Mouse (Mus musculus): ENCODE measurements at regions not wholly inside any gene's neighbourhood (a gene's known extent, or its start where the extent isn't known, plus 50 kb on each side); places are given as distances from the start of the nearest gene placed in this dataset.

DNA sequence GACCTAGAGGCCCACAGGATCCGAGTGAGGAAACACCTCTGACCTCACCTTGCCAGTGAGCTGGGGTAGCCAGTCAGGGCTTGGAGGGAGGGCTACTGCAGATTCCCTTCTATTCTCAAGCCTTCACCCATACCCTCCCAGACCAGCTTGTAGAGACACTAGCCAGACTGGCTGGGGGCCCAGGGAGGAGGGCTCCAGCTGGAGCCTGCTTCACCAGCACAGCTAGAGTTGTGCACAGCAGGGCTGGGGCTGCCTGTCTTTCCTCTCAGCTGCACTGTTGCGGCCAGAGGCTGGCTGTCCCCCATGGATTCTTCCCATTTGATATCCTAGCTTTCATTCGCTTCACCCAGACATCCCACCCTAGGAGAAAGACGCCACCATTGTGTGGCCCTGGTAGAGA, 165.0 kb upstream of the Sdk2 start:
- H3K27me3 ChIP-seq (ENCODE audit: control insufficient read depth, insufficient read depth, low read length), result no peaks in the 10 kb centered on the region
- H3K9me3 ChIP-seq (ENCODE audit: control insufficient read depth, low read length), result no peaks in the 10 kb centered on the region
- H3K36me3 ChIP-seq (ENCODE audit: control insufficient read depth, insufficient read depth, low read length), result no peaks in the 10 kb centered on the region
- DNase-seq (ENCODE audit: low spot score) (no peak), ATAC-seq (ENCODE audit: low FRiP score, low read depth) (no peak)
- H3K27ac ChIP-seq (replicated peaks; ENCODE audit: low read depth, low read length), result no peak overlapping the region
- no peak for TF ChIP-seq POLR2A (IDR thresholded peaks at IDR 0.05; ENCODE audit: borderline replicate concordance, extremely low read depth, insufficient read depth, insufficient read length)
- H3K9ac ChIP-seq (ENCODE audit: low read depth, low read length, severe bottlenecking), result no peak overlapping the region
- no peak overlapping the region for H3K4me2 ChIP-seq (replicated peaks; ENCODE audit: low read depth, low read length, severe bottlenecking)
- peaks cover 9% of the 10 kb centered on the region; the same call in 1 of the 2 replicates for H3K4me1 ChIP-seq (ENCODE audit: control insufficient read depth, insufficient read depth, low read length)
- WGBS, result 71% methylated on average over 4 of the region's 4 CpGs
- no peak overlapping the region for H3K4me3 ChIP-seq (replicated peaks; ENCODE audit: low read length)

DNA sequence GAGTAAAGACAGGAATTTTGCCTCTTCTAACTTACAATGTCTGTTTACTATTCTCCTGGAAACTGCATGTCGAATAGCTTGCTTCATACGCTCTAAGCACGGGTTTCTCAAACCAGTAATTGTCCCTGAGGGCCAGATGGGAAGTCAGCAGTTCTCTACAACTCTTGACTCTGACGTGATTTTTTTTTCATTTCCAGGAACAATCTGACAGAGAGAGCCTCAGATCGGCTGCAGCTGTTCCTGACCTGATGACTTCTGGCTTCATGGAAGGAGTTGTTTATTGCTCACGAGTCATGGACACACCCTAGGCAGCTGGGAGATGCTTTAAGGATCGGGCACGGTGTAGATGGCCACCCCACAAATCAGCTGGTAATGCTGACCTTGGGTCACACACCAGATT, 162.9 kb upstream of the Sdk2 start:
- Histone ChIP-seq H3K4me3 (replicated peaks; ENCODE audit: low read length) (no peak overlapping the region), H3K27ac (replicated peaks; ENCODE audit: low read depth, low read length) (0 out of 2 replicates have a peak overlapping the region, but pooled peaks have one; percentile 21), H3K9me3 (ENCODE audit: control insufficient read depth, low read length) (no peaks in the 10 kb centered on the region), H3K36me3 (ENCODE audit: control insufficient read depth, insufficient read depth, low read length) (no peaks in the 10 kb centered on the region), H3K4me1 (ENCODE audit: control insufficient read depth, insufficient read depth, low read length) (peaks cover 9% of the 10 kb centered on the region; the same call in 1 of the 2 replicates), H3K27me3 (ENCODE audit: control insufficient read depth, insufficient read depth, low read length) (no peaks in the 10 kb centered on the region), H3K9ac (ENCODE audit: low read depth, low read length, severe bottlenecking) (no peak overlapping the region), H3K4me2 (replicated peaks; ENCODE audit: low read depth, low read length, severe bottlenecking) (no peak overlapping the region)
- ATAC-seq (ENCODE audit: low FRiP score, low read depth) (peak; percentile 80), DNase-seq (ENCODE audit: low spot score) (peak; percentile 82)
- no peak for TF ChIP-seq POLR2A (IDR thresholded peaks at IDR 0.05; ENCODE audit: borderline replicate concordance, extremely low read depth, insufficient read depth, insufficient read length)
- WGBS, result 9% methylated on average over 8 of the region's 8 CpGs

DNA sequence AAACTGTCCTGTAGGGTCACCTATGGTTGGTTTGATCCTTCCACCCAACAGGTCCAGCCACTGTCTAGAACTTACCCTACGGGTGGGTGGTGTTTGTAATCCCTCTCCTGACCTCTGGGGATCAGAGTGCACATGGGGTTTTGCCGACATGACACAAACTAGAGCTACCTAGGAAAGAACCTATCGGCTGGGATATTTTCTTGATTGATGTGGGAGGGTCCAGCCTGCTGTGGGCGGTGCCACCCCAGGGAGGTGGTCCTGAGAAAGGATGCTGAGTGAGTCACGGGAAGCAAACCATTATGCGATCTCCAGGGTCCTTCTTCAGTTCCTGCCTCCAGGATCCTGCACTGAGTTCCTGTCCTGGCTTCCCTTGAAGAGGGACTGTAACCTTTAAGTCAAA, 162.3 kb upstream of the Sdk2 start:
- DNase-seq (ENCODE audit: low spot score), result no peak
- no peak overlapping the region for H3K4me3 ChIP-seq (replicated peaks; ENCODE audit: low read length)
- H3K27ac ChIP-seq (replicated peaks; ENCODE audit: low read depth, low read length), result no peak overlapping the region
- peaks cover 9% of the 10 kb centered on the region; the same call in 1 of the 2 replicates for H3K4me1 ChIP-seq (ENCODE audit: control insufficient read depth, insufficient read depth, low read length)
- H3K36me3 ChIP-seq (ENCODE audit: control insufficient read depth, insufficient read depth, low read length), result no peaks in the 10 kb centered on the region
- H3K9ac ChIP-seq (ENCODE audit: low read depth, low read length, severe bottlenecking), result no peak overlapping the region
- no peak overlapping the region for H3K4me2 ChIP-seq (replicated peaks; ENCODE audit: low read depth, low read length, severe bottlenecking)
- no peaks in the 10 kb centered on the region for H3K27me3 ChIP-seq (ENCODE audit: control insufficient read depth, insufficient read depth, low read length)
- WGBS, result 81% methylated on average over 6 of the region's 6 CpGs
- no peaks in the 10 kb centered on the region for H3K9me3 ChIP-seq (ENCODE audit: control insufficient read depth, low read length)
- ATAC-seq (ENCODE audit: low FRiP score, low read depth), result 0 out of 2 replicates have a peak, but pooled peaks have one; percentile 27
- TF ChIP-seq POLR2A (IDR thresholded peaks at IDR 0.05; ENCODE audit: borderline replicate concordance, extremely low read depth, insufficient read depth, insufficient read length), result no peak

DNA sequence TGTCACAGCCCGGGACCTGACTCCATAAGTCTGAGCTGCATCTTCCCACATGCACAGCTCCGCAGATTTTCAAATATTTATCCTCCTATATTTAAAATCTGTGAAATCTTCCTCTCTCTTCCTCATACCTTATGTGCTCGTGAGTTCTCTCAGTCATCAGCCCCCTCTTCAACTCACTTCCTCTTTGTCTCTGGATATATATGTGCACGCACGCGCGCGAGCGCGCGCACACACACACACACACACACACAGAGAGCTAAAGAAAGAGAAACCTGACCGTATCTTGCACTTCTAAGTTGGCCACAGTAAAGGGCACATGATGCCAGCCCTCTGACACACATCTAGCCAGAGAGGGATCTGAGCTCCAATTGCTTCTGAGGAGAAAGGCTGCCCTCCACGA, 159.7 kb upstream of the Sdk2 start:
- H3K9me3 ChIP-seq (ENCODE audit: control insufficient read depth, low read length), result no peaks in the 10 kb centered on the region; the same call in 1 of the 2 replicates
- H3K4me2 ChIP-seq (replicated peaks; ENCODE audit: low read depth, low read length, severe bottlenecking), result no peak overlapping the region
- H3K27ac ChIP-seq (replicated peaks; ENCODE audit: low read depth, low read length), result no peak overlapping the region
- TF ChIP-seq POLR2A (IDR thresholded peaks at IDR 0.05; ENCODE audit: borderline replicate concordance, extremely low read depth, insufficient read depth, insufficient read length), result no peak
- 86% methylated on average over 13 of the region's 13 CpGs for WGBS
- H3K36me3 ChIP-seq (ENCODE audit: control insufficient read depth, insufficient read depth, low read length), result no peaks in the 10 kb centered on the region
- DNase-seq (ENCODE audit: low spot score), result no peak
- no peaks in the 10 kb centered on the region for H3K27me3 ChIP-seq (ENCODE audit: control insufficient read depth, insufficient read depth, low read length)
- H3K4me3 ChIP-seq (replicated peaks; ENCODE audit: low read length), result no peak overlapping the region
- 0 out of 2 replicates have a peak, but pooled peaks cover 2% of the 10 kb centered on the region for H3K4me1 ChIP-seq (ENCODE audit: control insufficient read depth, insufficient read depth, low read length)
- no peak for ATAC-seq (ENCODE audit: low FRiP score, low read depth)
- no peak overlapping the region for H3K9ac ChIP-seq (ENCODE audit: low read depth, low read length, severe bottlenecking)

DNA sequence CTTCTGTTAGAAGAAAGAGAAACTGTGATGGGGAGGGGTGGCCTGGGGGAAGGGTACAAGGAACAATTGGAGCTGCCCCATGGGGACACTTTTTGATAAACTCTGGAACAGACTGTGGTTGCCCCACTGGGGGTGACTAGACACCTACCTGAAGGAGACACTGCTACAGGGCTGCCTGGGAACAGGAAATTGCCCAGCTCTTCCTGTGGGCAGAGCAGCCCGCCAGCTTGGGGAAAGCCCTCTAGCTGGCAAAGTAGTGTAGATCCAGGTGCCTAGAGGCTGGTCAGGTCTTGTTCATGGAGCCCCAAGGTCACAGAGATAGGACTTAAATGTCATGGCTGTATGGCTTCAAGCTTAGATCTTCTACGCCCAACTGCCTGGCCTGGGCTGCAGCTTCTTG, 157.9 kb upstream of the Sdk2 start:
- DNase-seq (ENCODE audit: low spot score) (no peak), ATAC-seq (ENCODE audit: low FRiP score, low read depth) (no peak)
- Histone ChIP-seq H3K9me3 (ENCODE audit: control insufficient read depth, low read length) (no peaks in the 10 kb centered on the region; the same call in 1 of the 2 replicates), H3K27ac (replicated peaks; ENCODE audit: low read depth, low read length) (no peak overlapping the region), H3K27me3 (ENCODE audit: control insufficient read depth, insufficient read depth, low read length) (no peaks in the 10 kb centered on the region), H3K4me3 (replicated peaks; ENCODE audit: low read length) (no peak overlapping the region), H3K9ac (ENCODE audit: low read depth, low read length, severe bottlenecking) (no peak overlapping the region), H3K4me2 (replicated peaks; ENCODE audit: low read depth, low read length, severe bottlenecking) (no peak overlapping the region), H3K36me3 (ENCODE audit: control insufficient read depth, insufficient read depth, low read length) (no peaks in the 10 kb centered on the region), H3K4me1 (ENCODE audit: control insufficient read depth, insufficient read depth, low read length) (0 out of 2 replicates have a peak, but pooled peaks cover 2% of the 10 kb centered on the region)
- WGBS, result 92% methylated on average over 2 of the region's 2 CpGs
- TF ChIP-seq POLR2A (IDR thresholded peaks at IDR 0.05; ENCODE audit: borderline replicate concordance, extremely low read depth, insufficient read depth, insufficient read length), result no peak

DNA sequence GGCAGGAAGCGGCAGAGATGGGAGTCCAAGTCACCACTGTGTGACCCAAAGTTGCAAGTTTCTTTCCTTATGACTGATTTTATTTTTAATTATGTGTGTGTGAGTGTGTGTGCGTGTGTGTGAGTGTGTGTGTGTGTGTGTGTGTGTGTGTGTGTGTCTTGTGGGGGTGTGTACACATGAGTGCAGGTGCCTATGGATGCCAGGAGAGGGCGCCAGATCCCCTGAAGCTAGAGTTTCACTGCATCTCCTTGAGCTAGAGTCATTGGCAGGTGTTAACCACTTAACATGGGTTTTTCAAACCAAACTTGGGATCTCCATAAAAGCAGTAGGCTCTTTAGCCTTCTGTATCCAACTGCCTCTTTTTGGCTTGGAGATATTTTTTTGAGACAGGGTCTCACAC, 156.2 kb upstream of the Sdk2 start:
- H3K9me3 ChIP-seq (ENCODE audit: control insufficient read depth, low read length), result no peaks in the 10 kb centered on the region; the same call in 1 of the 2 replicates
- H3K4me3 ChIP-seq (replicated peaks; ENCODE audit: low read length), result no peak overlapping the region
- H3K9ac ChIP-seq (ENCODE audit: low read depth, low read length, severe bottlenecking), result no peak overlapping the region
- no peaks in the 10 kb centered on the region for H3K36me3 ChIP-seq (ENCODE audit: control insufficient read depth, insufficient read depth, low read length)
- TF ChIP-seq POLR2A (IDR thresholded peaks at IDR 0.05; ENCODE audit: borderline replicate concordance, extremely low read depth, insufficient read depth, insufficient read length), result no peak
- no peak overlapping the region for H3K27ac ChIP-seq (replicated peaks; ENCODE audit: low read depth, low read length)
- ATAC-seq (ENCODE audit: low FRiP score, low read depth) (no peak), DNase-seq (ENCODE audit: low spot score) (no peak)
- H3K4me2 ChIP-seq (replicated peaks; ENCODE audit: low read depth, low read length, severe bottlenecking), result no peak overlapping the region
- H3K4me1 ChIP-seq (ENCODE audit: control insufficient read depth, insufficient read depth, low read length), result peaks cover 11% of the 10 kb centered on the region
- H3K27me3 ChIP-seq (ENCODE audit: control insufficient read depth, insufficient read depth, low read length), result no peaks in the 10 kb centered on the region
- WGBS, result 87% methylated on average over 3 of the region's 3 CpGs
